Mouse (Mus musculus): ENCODE measurements at regions not wholly inside any gene's neighbourhood (a gene's known extent, or its start where the extent isn't known, plus 50 kb on each side); places are given as distances from the start of the nearest gene placed in this dataset.
"Not testable (repeated sequence)": the region's sequence is repeated elsewhere in the genome, so short reads cannot be mapped to it uniquely, and the experiment has no call there.

GRCm38 (mm10) chr12:5762306-5762927 is 386.9 kb upstream of the Klhl29 start:
- DNase-seq (ENCODE audit: low read depth, low spot score) = no peak

DNA sequence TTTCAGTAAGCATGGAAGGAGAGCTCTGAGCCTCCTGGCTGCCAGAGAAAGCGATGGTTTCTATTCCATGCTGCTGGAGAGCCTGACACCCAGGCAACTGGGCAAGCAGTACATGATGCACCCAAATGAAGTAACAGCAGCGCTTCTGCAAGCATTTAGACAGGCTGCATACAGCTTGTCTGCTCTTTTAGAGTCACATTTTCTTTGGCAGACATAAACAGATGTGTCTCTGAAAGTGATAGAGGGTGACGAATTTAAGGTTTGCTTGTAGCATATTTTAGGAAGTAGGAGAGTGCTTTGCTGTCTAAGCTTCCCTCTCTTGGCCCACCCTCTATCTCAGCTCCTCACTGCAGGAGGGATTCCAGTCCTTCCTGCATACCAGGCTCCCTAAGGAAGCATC is 384.0 kb upstream of the Klhl29 start:
- DNase-seq (ENCODE audit: low read depth, low spot score) = no peak

DNA sequence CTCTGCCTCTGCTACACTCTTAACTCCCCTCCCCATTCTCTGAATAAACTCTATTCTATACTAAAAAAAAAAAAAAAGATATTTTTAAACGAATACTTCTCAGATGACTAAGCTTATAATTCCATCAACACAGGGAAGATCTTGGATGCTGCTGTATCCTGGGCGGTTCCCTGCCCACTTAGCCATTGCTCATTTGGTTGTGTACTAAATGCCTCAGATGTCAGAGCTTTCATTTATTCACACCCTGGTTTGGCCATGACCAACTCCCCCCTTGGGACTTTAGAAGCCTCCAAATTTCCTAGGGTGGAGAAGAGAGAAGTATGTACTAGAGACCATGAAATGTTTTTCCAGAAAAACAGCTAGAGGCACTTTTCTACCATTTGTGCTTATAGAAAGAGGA is 382.3 kb upstream of the Klhl29 start:
- no peak for DNase-seq (ENCODE audit: low read depth, low spot score)

- DNase-seq (ENCODE audit: low read depth, low spot score) = no peak
These were observed 381.9 kb upstream of the Klhl29 start for GRCm38 (mm10) chr12:5757361-5757760.

DNA sequence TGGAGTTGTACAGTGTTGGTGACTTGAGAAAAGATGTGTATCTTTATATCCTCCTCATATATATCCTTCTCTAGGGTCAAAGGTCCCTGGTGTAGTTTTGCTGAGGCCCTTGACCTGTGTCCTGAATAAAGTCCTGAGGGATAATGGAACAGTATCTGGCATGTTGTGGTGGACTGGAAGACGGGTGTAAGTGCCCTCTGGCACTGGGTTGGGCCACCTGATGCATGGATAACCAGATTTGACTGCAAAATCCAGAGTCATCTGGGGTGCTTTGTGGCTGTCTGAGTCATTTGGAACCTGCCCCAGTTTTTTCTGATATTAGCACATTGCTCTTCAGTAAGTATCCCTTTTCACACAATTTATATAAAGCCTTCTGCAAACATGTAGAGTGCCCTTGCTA is 378.3 kb upstream of the Klhl29 start:
- no peak for DNase-seq (ENCODE audit: low read depth, low spot score)

DNA sequence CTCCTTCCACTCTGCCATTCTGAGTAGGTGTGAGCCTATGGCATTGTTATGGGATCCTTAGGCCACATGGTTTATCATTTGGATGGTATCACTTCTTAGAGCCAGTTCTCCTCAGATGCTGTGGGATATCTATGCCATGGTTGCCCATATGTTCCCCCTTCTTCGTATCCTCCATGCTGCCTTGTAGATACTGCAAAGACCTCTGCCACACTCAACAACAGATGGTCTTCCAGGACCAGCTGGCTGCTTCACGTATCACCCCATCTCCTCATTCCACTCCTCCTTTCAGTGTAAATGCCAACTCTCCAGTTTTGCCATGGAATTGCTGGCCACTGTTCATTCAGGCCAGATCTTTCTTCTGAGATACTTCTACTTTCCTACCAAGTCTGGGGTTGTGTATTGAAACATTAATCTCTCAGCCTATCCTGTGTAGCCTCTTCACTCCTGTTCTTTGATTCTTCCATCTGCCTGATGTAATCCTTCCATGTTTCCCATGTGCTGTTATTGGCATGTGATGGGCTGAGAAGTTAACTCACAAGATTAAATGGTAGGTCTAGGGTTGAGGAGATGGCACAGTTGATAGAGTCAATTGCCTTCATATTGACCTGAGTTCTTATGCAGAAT is 368.7 kb upstream of the Klhl29 start:
- no peak for DNase-seq (ENCODE audit: low read depth, low spot score)

DNA sequence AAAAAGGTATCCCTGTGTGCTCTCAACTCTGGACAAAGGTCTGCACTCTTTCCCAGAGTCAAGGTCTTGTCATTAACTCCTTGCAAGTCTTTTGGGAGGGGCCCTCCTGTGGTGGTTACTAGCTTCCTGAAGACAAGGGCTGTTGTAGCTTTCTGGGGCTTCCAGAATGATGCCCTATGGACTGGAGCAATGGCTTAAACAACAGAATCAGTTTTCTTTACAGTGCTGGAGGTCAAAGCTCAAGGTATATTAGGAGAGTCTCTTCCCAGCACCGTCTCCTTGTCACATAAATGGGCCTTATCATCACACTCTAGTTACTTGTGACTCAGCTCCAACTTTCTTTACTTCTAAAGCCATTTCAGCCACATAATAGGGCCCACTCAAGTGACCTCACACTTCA is 360.6 kb upstream of the Klhl29 start:
- no peak for DNase-seq (ENCODE audit: low read depth, low spot score)

DNA sequence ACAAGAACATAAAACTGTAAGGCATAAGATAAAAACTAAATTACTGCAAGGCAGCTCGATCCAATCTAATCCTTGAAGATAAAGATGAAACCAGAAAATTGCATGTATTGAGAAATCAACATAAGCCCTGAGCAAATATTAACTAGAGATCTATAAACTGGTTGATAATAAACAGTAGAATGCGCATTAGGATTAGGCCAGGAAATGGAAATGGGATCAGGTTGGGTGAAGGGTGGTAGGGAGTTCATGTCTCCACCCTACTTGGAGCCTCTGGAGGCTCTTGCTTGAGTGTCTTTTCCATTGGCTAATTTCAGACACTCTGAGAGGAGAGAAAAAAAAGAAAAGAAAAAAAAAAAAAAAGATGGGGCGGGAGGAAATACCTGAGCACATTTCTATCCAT is 359.4 kb upstream of the Klhl29 start:
- no peak for DNase-seq (ENCODE audit: low read depth, low spot score)

GRCm38 (mm10) chr12:5723113-5723512 is 347.6 kb upstream of the Klhl29 start:
- DNase-seq (ENCODE audit: low read depth, low spot score) = no peak

GRCm38 (mm10) chr12:5717527-5717926 is 342.0 kb upstream of the Klhl29 start:
- peak; percentile 64 for DNase-seq (ENCODE audit: low read depth, low spot score)

GRCm38 (mm10) chr12:5698778-5699454 is 323.4 kb upstream of the Klhl29 start:
- no peak for DNase-seq (ENCODE audit: low read depth, low spot score)

GRCm38 (mm10) chr12:5682182-5682581 is 306.7 kb upstream of the Klhl29 start:
- DNase-seq (ENCODE audit: low read depth, low spot score) = no peak

GRCm38 (mm10) chr12:5678126-5678525 is 302.6 kb upstream of the Klhl29 start:
- DNase-seq (ENCODE audit: low read depth, low spot score) = not testable (repeated sequence)

GRCm38 (mm10) chr12:5668486-5668885 is 293.0 kb upstream of the Klhl29 start:
- DNase-seq (ENCODE audit: low read depth, low spot score) = peak; percentile 2

- no peak for DNase-seq (ENCODE audit: low read depth, low spot score)
These were observed 262.2 kb upstream of the Klhl29 start for GRCm38 (mm10) chr12:5637571-5638275.

DNA sequence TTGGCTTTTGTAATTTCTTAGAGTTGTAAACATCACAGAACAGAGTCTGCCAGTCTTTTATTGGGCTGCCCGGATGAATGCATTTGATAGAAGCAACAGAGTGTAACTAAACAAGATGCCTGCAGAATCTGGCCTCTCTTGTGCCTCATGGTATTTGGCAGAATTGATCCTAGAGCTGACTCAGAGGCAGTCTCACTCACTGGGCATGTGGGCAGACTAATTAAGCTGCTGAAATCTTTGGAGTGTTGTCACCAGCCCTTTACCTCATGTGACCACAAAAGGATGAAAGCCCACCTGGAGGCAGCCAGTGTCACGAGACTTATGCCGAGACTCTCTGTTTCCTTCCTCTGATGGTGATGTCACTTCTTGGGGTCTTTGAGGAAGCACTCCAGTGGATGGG is 258.5 kb upstream of the Klhl29 start:
- no peak for DNase-seq (ENCODE audit: low read depth, low spot score)

DNA sequence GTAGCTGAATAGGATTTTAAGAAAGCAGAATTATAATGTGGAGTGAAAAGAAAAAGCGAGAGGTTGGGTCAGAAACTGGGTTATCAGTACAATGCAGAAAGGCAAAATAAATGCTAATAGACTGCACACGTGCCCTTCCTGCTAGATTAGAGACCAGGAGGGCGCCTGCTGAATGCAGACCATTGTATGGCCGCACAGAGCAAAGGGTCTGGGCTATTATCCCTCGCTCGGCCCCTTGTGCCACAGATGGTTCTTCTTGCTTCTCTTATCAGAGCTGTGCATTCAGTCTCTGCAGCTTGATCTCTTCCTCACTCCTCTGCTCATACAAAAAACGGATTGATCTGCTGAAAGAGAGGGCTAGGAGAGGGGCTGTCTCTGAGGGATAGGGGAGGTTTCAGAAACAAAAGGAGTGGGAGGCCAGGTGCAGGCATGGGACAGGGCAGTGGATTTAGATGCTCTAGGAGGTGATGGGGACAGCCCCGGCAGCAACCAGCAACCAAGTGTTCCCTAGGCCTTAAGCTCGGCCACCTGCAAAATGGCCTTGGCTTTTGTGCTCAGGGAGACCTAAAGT is 225.7 kb upstream of the Klhl29 start:
- DNase-seq (ENCODE audit: low read depth, low spot score) = no peak

GRCm38 (mm10) chr12:5599426-5599825 is 223.9 kb upstream of the Klhl29 start:
- DNase-seq (ENCODE audit: low read depth, low spot score) = no peak

GRCm38 (mm10) chr12:5598961-5599360 is 223.5 kb upstream of the Klhl29 start:
- DNase-seq (ENCODE audit: low read depth, low spot score) = no peak

GRCm38 (mm10) chr12:5572831-5573230 is 197.3 kb upstream of the Klhl29 start:
- no peak for DNase-seq (ENCODE audit: low read depth, low spot score)

DNA sequence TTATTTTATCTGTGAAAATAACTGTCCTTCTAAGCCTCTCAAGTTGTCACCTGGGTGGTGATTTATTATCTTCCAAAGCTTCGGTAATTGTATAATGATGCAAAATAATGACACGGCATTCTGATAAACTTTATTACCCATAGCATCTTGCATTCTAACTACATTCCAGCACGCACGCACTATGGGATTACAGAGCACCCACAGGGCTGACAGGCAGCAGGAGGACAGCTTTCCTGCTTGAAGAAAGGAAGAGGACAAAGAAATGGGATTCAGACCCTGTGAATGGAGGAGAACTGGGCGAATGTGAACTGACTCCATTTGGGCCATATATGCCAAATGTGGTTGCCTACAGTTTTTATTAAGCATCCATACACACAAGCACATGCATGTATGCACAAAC is 193.5 kb upstream of the Klhl29 start:
- DNase-seq (ENCODE audit: low read depth, low spot score) = no peak

DNA sequence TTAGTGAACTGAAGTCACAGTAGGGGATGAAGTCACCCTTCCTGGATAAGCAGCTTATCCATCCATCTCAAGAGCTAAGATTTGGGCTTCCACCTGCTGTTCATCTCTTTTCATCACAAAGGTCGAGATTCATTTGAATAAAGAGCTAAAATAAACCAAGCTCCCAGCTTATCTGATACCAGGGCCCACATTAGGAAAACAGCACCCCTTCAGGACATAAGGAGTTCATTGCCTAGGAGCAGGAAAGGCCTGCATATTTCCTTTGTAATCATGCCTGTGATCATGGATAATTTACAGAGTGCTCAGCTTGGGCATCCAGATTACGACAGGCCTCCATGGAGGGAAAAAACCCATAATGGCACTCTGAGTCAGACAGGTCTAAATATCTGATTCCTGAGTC is 190.7 kb upstream of the Klhl29 start:
- no peak for DNase-seq (ENCODE audit: low read depth, low spot score)

All from mesoderm, embryonic 11.5 days (tissue).